Mouse (Mus musculus) ES-E14 (cell line): Measurements from ENCODE around the gene Nlgn3.

Experiments
- CHD2 ChIP-seq: IDR thresholded peaks from 2 replicates; pipeline ENCODE4 v1.6.1; 2014; ENCODE audit warnings: mild to moderate bottlenecking, low read depth, low read length, inconsistent platforms
- HCFC1 ChIP-seq: IDR thresholded peaks from 2 replicates; pipeline ENCODE4 v1.6.1; 2012; ENCODE audit warnings: low read length, inconsistent platforms, borderline replicate concordance; ENCODE audit not compliant: insufficient read depth
- MAFK ChIP-seq: IDR thresholded peaks from 2 replicates; pipeline ENCODE4 v1.6.1; 2014; ENCODE audit warnings: mild to moderate bottlenecking, low read depth, low read length, inconsistent platforms; ENCODE audit not compliant: insufficient read depth
- ZC3H11A ChIP-seq: IDR thresholded peaks from 2 replicates; pipeline ENCODE4 v1.6.1; 2012; ENCODE audit warnings: low read depth, mild to moderate bottlenecking, inconsistent platforms, low read length, borderline replicate concordance
- ZNF384 ChIP-seq: IDR thresholded peaks from 2 replicates; pipeline ENCODE4 v1.6.1; 2012; ENCODE audit warnings: low read depth, low read length, inconsistent platforms

- TF ChIP-seq HCFC1 (no peak), ZNF384 (no peak), ZC3H11A (no peak), CHD2 (no peak), MAFK (no peak)
Measured at GRCm38 (mm10) chrX:101300427-101301030, 1.6 kb downstream of the Nlgn3 start.
